Mouse (Mus musculus) megakaryocyte, embryonic 14.5 days (primary cell): Measurements from ENCODE around the gene Pard6a.

Experiments used
- FLI1 ChIP-seq: IDR thresholded peaks from 2 replicates; pipeline ENCODE4 v1.6.1; 2012; ENCODE audit warnings: low read length, inconsistent platforms, mixed read lengths
- GATA1 ChIP-seq: IDR thresholded peaks from 3 replicates; pipeline ENCODE4 v1.6.1; 2012; ENCODE audit warnings: mixed read lengths, low read length, inconsistent platforms, borderline replicate concordance

- TF ChIP-seq GATA1 (no peak), FLI1 (no peak)
Observed at GRCm38 (mm10) chr8:105657641-105658040, 43.3 kb upstream of the Pard6a start.
